Comparison of ENCODE assay signal across 17 mouse cellular contexts in genomic region chr12:81865183-81865582, GRCm38 (mm10).
"Had no signal": no experiment of that assay in that cellular context is flagged by ENCODE, and none has a peak within 500 bp of the region (broad histone marks: within the 10 kb centered on the region; RNA-seq: fewer than 3 reads in every experiment).

No protein-coding gene starts in this region.

- H3K36me3 ChIP-seq: midbrain, embryonic 12.5 days; neural tube, embryonic 13.5 days; neural tube, embryonic 15.5 days had no signal

- DNase-seq: lung, adult 18-20 months; lung, embryonic 14.5 days; lung, postnatal 10 days; lung, postnatal 4 days; midbrain, embryonic 14.5 days; retina, postnatal 1 day; right cerebral cortex, adult 18-20 months; right cerebral cortex, postnatal 25 days; right cerebral cortex, postnatal 4 days; spleen, adult 18-20 months; thymus, adult 18-20 months; thymus, postnatal 25 days had no signal

- H3K4me2 ChIP-seq: lung, embryonic 14.5 days; midbrain, embryonic 12.5 days; neural tube, embryonic 13.5 days; neural tube, embryonic 15.5 days had no signal

- H3K9ac ChIP-seq: lung, embryonic 14.5 days; midbrain, embryonic 12.5 days; neural tube, embryonic 13.5 days; neural tube, embryonic 15.5 days had no signal

- H3K9me3 ChIP-seq: midbrain, embryonic 12.5 days; neural tube, embryonic 13.5 days; neural tube, embryonic 15.5 days had no signal

- H3K4me3 ChIP-seq: midbrain, embryonic 12.5 days; myocyte; neural tube, embryonic 13.5 days; neural tube, embryonic 15.5 days had no signal

- ATAC-seq: midbrain, embryonic 16.5 days had no signal

- H3K27me3 ChIP-seq: midbrain, embryonic 12.5 days; neural tube, embryonic 13.5 days; neural tube, embryonic 15.5 days had no signal

- H3K27ac ChIP-seq: midbrain, embryonic 12.5 days; neural tube, embryonic 13.5 days; neural tube, embryonic 15.5 days had no signal
